Mouse (Mus musculus): ENCODE measurements at regions not wholly inside any gene's neighbourhood (a gene's known extent, or its start where the extent isn't known, plus 50 kb on each side); places are given as distances from the start of the nearest gene placed in this dataset.

DNA sequence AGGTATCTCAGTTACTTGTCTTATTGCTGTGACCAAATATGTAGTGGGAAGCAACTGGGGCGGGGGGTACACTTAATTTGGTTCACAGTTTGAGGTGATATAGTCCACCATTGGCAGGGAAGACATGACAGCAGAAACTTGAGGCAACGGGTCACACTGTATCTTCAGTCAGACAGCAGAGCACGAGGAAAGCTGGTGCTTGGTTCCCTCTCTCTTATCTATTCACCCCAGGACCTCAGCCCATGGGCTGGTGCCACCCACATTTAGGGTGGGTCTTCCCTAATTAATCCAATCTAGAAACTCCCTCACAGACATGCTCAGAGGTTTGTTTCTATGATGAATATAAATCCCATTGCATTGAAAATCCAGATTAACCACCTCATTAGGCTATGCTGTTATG, 56.5 kb downstream of the Otud1 start:
- 77% methylated on average over 3 of the region's 3 CpGs for WGBS
- no peak overlapping the region for H3K27ac ChIP-seq (ENCODE audit: insufficient read depth, low read depth, low read length)
- no peak overlapping the region for H3K4me3 ChIP-seq (ENCODE audit: insufficient read depth, low read depth, low read length)
- TF ChIP-seq POLR2A (IDR thresholded peaks at IDR 0.05; ENCODE audit: insufficient read depth, low read depth, low read length) (no peak), CTCF (IDR thresholded peaks at IDR 0.05; ENCODE audit: insufficient read depth, low read depth, low read length) (no peak)
- H3K4me1 ChIP-seq (ENCODE audit: control insufficient read depth, insufficient read depth, low read length) = no peaks in the 10 kb centered on the region

DNA sequence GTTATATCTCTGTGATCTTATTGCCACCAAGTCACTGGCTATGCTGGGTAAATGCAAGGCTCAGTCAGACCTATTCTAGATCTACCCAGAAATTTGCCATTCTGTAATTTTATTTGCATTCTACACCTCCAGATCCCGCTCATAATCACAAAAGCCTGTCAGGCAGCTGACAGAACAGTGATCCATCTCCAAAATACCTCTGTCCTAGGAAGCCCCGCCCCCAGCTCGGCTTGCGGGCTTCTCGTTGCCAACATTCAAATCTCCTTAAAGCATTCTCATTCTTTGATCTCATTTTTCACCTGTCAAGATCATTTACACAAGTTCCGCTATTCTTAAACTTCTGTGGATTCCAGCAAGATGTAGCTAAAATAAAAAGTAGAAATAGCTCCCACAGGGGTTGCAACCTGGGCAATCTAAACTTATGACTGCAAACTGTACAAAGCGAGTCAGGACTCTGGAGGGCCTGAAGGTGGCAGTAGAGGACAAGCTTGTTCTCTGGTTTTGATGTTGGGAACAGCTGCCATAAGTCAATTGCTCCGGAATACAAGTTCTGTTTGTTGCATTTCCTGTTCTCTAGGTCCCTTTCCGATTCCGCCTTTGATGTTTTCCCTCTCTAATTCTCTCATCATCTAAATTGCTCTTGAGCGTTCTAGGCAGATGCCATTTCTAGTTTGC, 58.1 kb downstream of the Otud1 start:
- Histone ChIP-seq H3K4me1 (ENCODE audit: control insufficient read depth, insufficient read depth, low read length) (no peaks in the 10 kb centered on the region), H3K4me3 (ENCODE audit: insufficient read depth, low read depth, low read length) (no peak overlapping the region), H3K27ac (ENCODE audit: insufficient read depth, low read depth, low read length) (no peak overlapping the region)
- WGBS = 16% methylated on average over 11 of the region's 11 CpGs
- TF ChIP-seq POLR2A (IDR thresholded peaks at IDR 0.05; ENCODE audit: insufficient read depth, low read depth, low read length) = no peak
- TF ChIP-seq CTCF (IDR thresholded peaks at IDR 0.05; ENCODE audit: insufficient read depth, low read depth, low read length) = no peak

DNA sequence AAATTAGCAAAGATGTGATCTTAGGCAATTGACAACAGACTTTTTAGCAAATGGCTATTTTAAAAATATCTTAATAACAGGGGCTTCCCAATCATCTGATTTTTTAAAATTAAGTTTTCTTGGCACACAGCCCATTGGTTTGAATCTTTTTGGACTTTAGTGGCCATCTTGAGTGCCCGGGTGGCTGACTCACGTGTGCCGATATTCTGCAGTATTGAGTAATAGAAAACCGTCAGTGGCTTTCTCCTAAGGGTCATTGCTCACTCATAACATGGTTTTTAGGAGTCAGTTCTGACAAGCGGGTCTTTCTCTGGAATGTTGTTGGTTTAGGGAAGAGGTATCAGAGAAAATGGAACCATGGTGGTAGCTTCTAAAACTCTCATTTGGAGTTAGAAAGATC, 58.8 kb downstream of the Otud1 start:
- TF ChIP-seq POLR2A (IDR thresholded peaks at IDR 0.05; ENCODE audit: insufficient read depth, low read depth, low read length) (no peak), CTCF (IDR thresholded peaks at IDR 0.05; ENCODE audit: insufficient read depth, low read depth, low read length) (no peak)
- WGBS = 96% methylated on average over 5 of the region's 5 CpGs
- Histone ChIP-seq H3K27ac (ENCODE audit: insufficient read depth, low read depth, low read length) (no peak overlapping the region), H3K4me3 (ENCODE audit: insufficient read depth, low read depth, low read length) (no peak overlapping the region), H3K4me1 (ENCODE audit: control insufficient read depth, insufficient read depth, low read length) (no peaks in the 10 kb centered on the region)

DNA sequence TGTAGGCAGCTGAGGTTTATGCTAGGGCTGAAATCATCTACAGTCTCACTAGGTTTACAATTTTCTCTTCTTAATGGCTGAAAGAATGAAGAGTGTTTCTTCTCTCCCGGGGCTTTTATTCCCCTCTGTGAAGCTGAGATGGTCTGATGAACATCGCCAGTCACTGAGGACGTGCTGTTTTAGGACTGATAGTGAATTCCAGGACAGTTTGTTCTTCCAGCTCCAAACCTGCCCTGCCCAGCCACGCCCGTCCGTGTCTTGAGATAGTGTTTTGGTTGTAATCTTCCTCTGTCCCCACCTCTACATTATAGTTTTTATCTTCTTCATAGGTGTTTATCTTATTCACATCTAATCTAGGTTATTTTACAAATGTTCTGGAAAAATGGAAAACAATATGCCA, 68.5 kb downstream of the Otud1 start:
- TF ChIP-seq CTCF (IDR thresholded peaks at IDR 0.05; ENCODE audit: insufficient read depth, low read depth, low read length) (no peak), POLR2A (IDR thresholded peaks at IDR 0.05; ENCODE audit: insufficient read depth, low read depth, low read length) (no peak)
- WGBS = 92% methylated on average over 6 of the region's 6 CpGs

DNA sequence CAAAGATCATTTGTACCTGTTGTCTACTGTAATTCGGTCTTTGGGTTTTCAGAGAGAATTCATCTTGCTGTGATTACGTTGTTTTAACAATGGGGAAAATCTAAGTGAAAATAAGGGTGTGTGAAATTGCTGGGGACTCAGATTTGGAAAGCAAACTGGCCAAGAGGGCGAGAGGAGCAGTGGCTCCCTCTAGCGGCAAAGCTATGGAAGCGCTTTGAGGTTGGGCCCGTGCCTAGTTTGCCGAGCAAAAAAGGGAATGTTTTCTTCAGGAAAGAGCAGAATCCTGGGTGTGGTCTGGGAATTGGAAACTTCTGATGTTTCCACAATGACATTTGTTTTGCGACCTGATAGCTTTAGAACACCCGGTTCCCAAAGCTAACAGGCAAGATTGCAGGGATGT, 69.4 kb downstream of the Otud1 start:
- no peak overlapping the region for H3K4me3 ChIP-seq (ENCODE audit: insufficient read depth, low read depth, low read length)
- no peaks in the 10 kb centered on the region for H3K4me1 ChIP-seq (ENCODE audit: control insufficient read depth, insufficient read depth, low read length)
- no peak for TF ChIP-seq POLR2A (IDR thresholded peaks at IDR 0.05; ENCODE audit: insufficient read depth, low read depth, low read length)
- TF ChIP-seq CTCF (IDR thresholded peaks at IDR 0.05; ENCODE audit: insufficient read depth, low read depth, low read length) = peak; percentile 64; the same call in 1 of the 2 replicates
- 17% methylated on average over 9 of the region's 9 CpGs for WGBS
- no peak overlapping the region for H3K27ac ChIP-seq (ENCODE audit: insufficient read depth, low read depth, low read length)

More for the DNA sequence above, 68.5 kb downstream of the Otud1 start:
- Histone ChIP-seq H3K4me3 (ENCODE audit: insufficient read depth, low read depth, low read length) (no peak overlapping the region), H3K4me1 (ENCODE audit: control insufficient read depth, insufficient read depth, low read length) (no peaks in the 10 kb centered on the region), H3K27ac (ENCODE audit: insufficient read depth, low read depth, low read length) (no peak overlapping the region)

DNA sequence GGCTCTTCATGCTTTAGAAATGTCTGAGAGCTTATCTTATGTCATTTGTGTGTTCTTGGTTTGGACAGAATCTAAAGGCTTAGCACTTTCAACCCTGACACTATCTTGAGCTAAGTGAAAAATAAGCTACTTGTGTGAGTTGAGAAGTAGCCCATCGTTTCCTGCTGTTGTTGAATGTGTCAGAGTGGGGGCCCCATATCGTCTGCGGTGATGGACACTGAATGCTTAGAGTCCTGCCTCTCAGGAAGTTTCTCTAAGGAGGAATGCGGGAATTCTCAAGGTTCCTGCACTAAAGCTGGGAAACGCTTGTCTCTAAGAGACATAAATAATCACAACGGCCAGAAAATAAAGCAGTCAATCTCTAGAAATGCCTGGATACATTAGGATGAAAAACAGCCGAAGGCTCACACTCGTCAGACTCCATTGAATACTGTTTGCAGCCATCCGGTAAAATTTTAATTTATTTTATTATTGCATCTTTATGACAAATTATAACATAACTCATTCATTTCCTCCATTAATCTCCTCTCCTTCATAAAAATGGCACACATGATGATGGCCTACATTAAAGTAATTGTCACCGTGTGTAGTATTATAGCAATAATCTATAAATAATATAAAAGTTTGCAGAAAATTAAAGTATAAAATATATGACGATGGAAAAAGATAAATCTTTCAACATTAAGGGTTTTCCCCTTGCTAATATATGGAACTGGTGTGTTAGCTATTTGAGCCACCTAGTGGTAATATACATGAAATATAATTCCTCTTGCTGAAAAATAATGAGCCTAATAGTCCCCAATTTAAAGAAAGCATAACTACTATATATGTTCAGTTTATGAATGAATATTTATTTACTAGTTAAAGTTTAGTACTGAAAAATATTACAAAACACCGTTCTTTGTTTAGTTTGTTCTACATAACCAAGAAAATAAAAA, 75.6 kb downstream of the Otud1 start:
- no peak for TF ChIP-seq POLR2A (IDR thresholded peaks at IDR 0.05; ENCODE audit: insufficient read depth, low read depth, low read length)
- TF ChIP-seq CTCF (IDR thresholded peaks at IDR 0.05; ENCODE audit: insufficient read depth, low read depth, low read length) = no peak
- Histone ChIP-seq H3K4me3 (ENCODE audit: insufficient read depth, low read depth, low read length) (no peak overlapping the region), H3K4me1 (ENCODE audit: control insufficient read depth, insufficient read depth, low read length) (0 out of 2 replicates have a peak, but pooled peaks cover 2% of the 10 kb centered on the region), H3K27ac (ENCODE audit: insufficient read depth, low read depth, low read length) (no peak overlapping the region)
- WGBS = 78% methylated on average over 12 of the region's 12 CpGs

DNA sequence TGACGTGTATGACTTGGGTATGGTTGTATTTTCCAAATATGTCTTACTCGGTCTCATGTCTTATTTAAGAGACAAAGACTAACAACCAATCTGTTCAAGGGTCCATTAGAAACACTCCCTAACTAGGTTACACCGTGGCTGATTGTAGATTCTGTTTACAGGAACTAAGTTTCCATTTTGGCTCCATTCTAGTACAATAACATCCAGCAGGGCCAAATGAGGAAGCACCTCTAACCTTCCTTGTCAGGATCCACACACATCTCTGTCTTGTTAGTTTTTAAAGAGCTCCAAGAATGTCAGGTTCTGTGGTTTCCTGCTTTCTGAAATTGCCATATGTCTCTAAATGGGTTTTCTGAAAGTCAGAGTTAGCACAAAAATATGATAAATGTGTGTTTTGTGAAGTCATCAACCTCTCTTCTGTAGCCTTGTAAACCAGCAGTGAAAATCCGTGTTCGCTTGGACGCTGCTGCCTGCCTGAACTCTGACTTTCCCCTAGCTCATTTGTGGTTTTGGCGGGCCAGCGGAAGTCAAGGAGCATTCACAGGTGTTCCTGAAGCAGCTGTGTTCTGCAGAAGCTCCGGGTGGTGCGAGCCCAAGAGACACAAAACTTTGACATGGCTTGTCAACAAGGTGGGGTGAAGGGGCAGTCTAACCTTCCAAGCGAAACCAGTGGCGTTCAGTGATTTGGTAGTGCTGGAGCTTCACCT, 76.8 kb downstream of the Otud1 start:
- TF ChIP-seq CTCF (IDR thresholded peaks at IDR 0.05; ENCODE audit: insufficient read depth, low read depth, low read length) (no peak), POLR2A (IDR thresholded peaks at IDR 0.05; ENCODE audit: insufficient read depth, low read depth, low read length) (no peak)
- Histone ChIP-seq H3K4me1 (ENCODE audit: control insufficient read depth, insufficient read depth, low read length) (0 out of 2 replicates have a peak, but pooled peaks cover 2% of the 10 kb centered on the region), H3K4me3 (ENCODE audit: insufficient read depth, low read depth, low read length) (no peak overlapping the region), H3K27ac (ENCODE audit: insufficient read depth, low read depth, low read length) (no peak overlapping the region)
- 89% methylated on average over 12 of the region's 12 CpGs for WGBS

DNA sequence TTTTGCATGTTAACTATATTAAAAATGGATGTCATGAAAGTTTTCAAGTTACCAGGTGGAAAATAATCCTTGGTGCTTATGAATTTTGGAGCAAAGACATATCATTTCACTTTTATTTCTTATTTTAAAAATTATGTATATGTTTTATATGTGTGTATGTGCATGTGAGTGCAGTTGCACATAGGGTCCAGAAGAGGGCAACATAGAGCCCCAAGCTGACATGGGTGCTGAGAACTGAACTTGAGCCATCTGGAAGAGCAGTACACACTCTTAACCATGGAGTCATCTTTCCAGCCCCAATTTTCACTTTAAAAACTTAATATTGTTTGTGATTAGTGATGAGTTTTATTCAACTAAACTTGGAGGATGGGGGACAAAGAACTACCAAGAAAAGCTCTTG, 84.0 kb downstream of the Otud1 start:
- Histone ChIP-seq H3K4me3 (ENCODE audit: insufficient read depth, low read depth, low read length) (no peak overlapping the region), H3K27ac (ENCODE audit: insufficient read depth, low read depth, low read length) (no peak overlapping the region), H3K4me1 (ENCODE audit: control insufficient read depth, insufficient read depth, low read length) (0 out of 2 replicates have a peak, but pooled peaks cover 2% of the 10 kb centered on the region)
- TF ChIP-seq CTCF (IDR thresholded peaks at IDR 0.05; ENCODE audit: insufficient read depth, low read depth, low read length) = no peak
- no peak for TF ChIP-seq POLR2A (IDR thresholded peaks at IDR 0.05; ENCODE audit: insufficient read depth, low read depth, low read length)

Measured in olfactory bulb, adult 2 months (tissue).